Mouse (Mus musculus) forebrain, postnatal 0 days (tissue): Measurements from ENCODE around the gene Zfp747. TPM values are rescaled to one million over a fixed set of nuclear protein-coding genes. Genes with fewer than 3 reads are reported as not detected.

Experiments used
- ATAC-seq: fragments of 200-750 bp; cut with Nextera tagmentation; 2 replicates; pipeline ENCODE4 v1.8.0; 2017; ENCODE audit warnings: mild to moderate bottlenecking, moderate library complexity
- DNase-seq: peaks from one replicate; pipeline ENCODE4 v3.0.0-alpha.2; 2015
- H3K27ac ChIP-seq: fragments of 300-500 bp; sonication (generic); 2 replicates; pipeline ENCODE4 v1.5.1; 2014; ENCODE audit warnings: low read depth, mild to moderate bottlenecking, antibody characterized with exemption, low read length, moderate library complexity, mixed read lengths
- H3K27me3 ChIP-seq: fragments of 300-500 bp; sonication (generic); 2 replicates; pipeline ENCODE4 v1.6.1; 2014; ENCODE audit warnings: mild to moderate bottlenecking, low read length, mixed read lengths; ENCODE audit not compliant: insufficient read depth
- H3K36me3 ChIP-seq: fragments of 300-500 bp; sonication (generic); 2 replicates; pipeline ENCODE4 v1.6.1; 2014; ENCODE audit warnings: mild to moderate bottlenecking, moderate library complexity; ENCODE audit not compliant: insufficient read depth
- H3K4me1 ChIP-seq: fragments of 300-500 bp; sonication (generic); 2 replicates; pipeline ENCODE4 v1.6.1; 2014; ENCODE audit warnings: antibody characterized with exemption; ENCODE audit not compliant: insufficient read depth
- H3K4me2 ChIP-seq: fragments of 300-500 bp; sonication (generic); 2 replicates; pipeline ENCODE4 v1.6.1; 2014; ENCODE audit warnings: low read depth, mild to moderate bottlenecking, moderate library complexity
- H3K4me3 ChIP-seq: fragments of 300-500 bp; sonication (generic); 2 replicates; pipeline ENCODE4 v1.5.1; 2014; ENCODE audit warnings: low read depth, low read length, mixed read lengths
- H3K9ac ChIP-seq: fragments of 300-500 bp; sonication (generic); 2 replicates; pipeline ENCODE4 v1.6.1; 2014; ENCODE audit warnings: mild to moderate bottlenecking
- H3K9me3 ChIP-seq: fragments of 300-500 bp; sonication (generic); 2 replicates; pipeline ENCODE4 v1.6.1; 2016; ENCODE audit warnings: low read length
- CTCF ChIP-seq: sonication (generic); IDR thresholded peaks from 2 replicates; pipeline ENCODE4 v1.5.1; 2016; ENCODE audit warnings: antibody characterized with exemption, control low read depth, low read depth
- WGBS: fragments of 180-500 bp; shearing (Covaris S2); extraction: QIAGEN DNeasy Blood & Tissue Kit; methylation state at CpG from one replicate; pipeline ENCODE4 v1.1.7; 2014; 5-methylcytosine and 5-hydroxymethylcytosine counted together
- polyA plus RNA-seq: library from polyadenylated mRNA; unstranded; fragments of >200 nt; fragmentation: Nextera tagmentation; extraction: Ambion mirVana; gene quantifications from 2 replicates; pipeline ENCODE4 v1.2.1, GENCODE M21; 2015
- total RNA-seq: library from RNA; depleted of rRNA; stranded (reverse); fragments of >200 nt; gene quantifications from 2 replicates; pipeline ENCODE4 v1.2.3, GENCODE M21; 2014

Zfp747 gene
- total and polyA plus RNA-seq, 2 experiments from 2014 or later, result 4.7 to 9.2 TPM

GRCm38 (mm10) chr7:127358472-127358871, 17.4 kb downstream of the Zfp747 start:
- no peaks in the 10 kb centered on the region for H3K36me3 ChIP-seq
- ATAC-seq (no peak), DNase-seq (no peak)
- no peaks in the 10 kb centered on the region for H3K27me3 ChIP-seq
- H3K4me2 ChIP-seq, result no peak overlapping the region
- H3K9me3 ChIP-seq, result no peaks in the 10 kb centered on the region
- H3K27ac ChIP-seq, result no peak overlapping the region
- H3K9ac ChIP-seq, result no peak overlapping the region
- H3K4me3 ChIP-seq, result no peak overlapping the region
- WGBS, result 70% methylated on average over 4 of the region's 4 CpGs
- TF ChIP-seq CTCF, result no peak
- peaks cover 1% of the 10 kb centered on the region; the same call in 1 of the 2 replicates for H3K4me1 ChIP-seq

- no peak overlapping the region for H3K4me2 ChIP-seq
- no peaks in the 10 kb centered on the region for H3K4me1 ChIP-seq
- DNase-seq, result no peak
- H3K27ac ChIP-seq, result no peak overlapping the region
- no peaks in the 10 kb centered on the region for H3K27me3 ChIP-seq
- no peak overlapping the region for H3K9ac ChIP-seq
- ATAC-seq, result no peak
- no peak overlapping the region for H3K4me3 ChIP-seq
- 37% methylated on average over 2 of the region's 2 CpGs for WGBS
- H3K36me3 ChIP-seq, result no peaks in the 10 kb centered on the region
- no peaks in the 10 kb centered on the region for H3K9me3 ChIP-seq
- no peak for TF ChIP-seq CTCF
These were observed 18.0 kb downstream of the Zfp747 start for GRCm38 (mm10) chr7:127357871-127358270.

- H3K27me3 ChIP-seq, result no peaks in the 10 kb centered on the region
- no peak overlapping the region for H3K4me2 ChIP-seq
- no peaks in the 10 kb centered on the region for H3K4me1 ChIP-seq
- TF ChIP-seq CTCF, result no peak
- H3K36me3 ChIP-seq, result no peaks in the 10 kb centered on the region
- no peak overlapping the region for H3K27ac ChIP-seq
- no peak for DNase-seq
- ATAC-seq, result no peak
- H3K4me3 ChIP-seq, result no peak overlapping the region
- 60% methylated on average over 3 of the region's 3 CpGs for WGBS
- H3K9ac ChIP-seq, result no peak overlapping the region
- no peaks in the 10 kb centered on the region for H3K9me3 ChIP-seq
These were observed 20.1 kb downstream of the Zfp747 start for GRCm38 (mm10) chr7:127355796-127356195.

GRCm38 (mm10) chr7:127351230-127352004, 24.4 kb downstream of the Zfp747 start:
- Histone ChIP-seq H3K4me2 (no peak overlapping the region), H3K27me3 (no peaks in the 10 kb centered on the region), H3K4me1 (0 out of 2 replicates have a peak, but pooled peaks cover 3% of the 10 kb centered on the region), H3K4me3 (no peak overlapping the region), H3K27ac (no peak overlapping the region), H3K9me3 (no peaks in the 10 kb centered on the region), H3K9ac (no peak overlapping the region), H3K36me3 (no peaks in the 10 kb centered on the region)
- no peak for TF ChIP-seq CTCF
- no peak for DNase-seq
- WGBS, result 90% methylated on average over 5 of the region's 5 CpGs
- ATAC-seq, result no peak

GRCm38 (mm10) chr7:127346676-127347075, 29.2 kb downstream of the Zfp747 start:
- ATAC-seq, result no peak
- Histone ChIP-seq H3K36me3 (peaks cover 11% of the 10 kb centered on the region; the same call in 1 of the 2 replicates), H3K9me3 (no peaks in the 10 kb centered on the region), H3K27ac (no peak overlapping the region), H3K4me2 (peak overlapping the region; percentile 62), H3K4me3 (peak overlapping the region; percentile 91; the same call in 1 of the 2 replicates), H3K9ac (0 out of 2 replicates have a peak overlapping the region, but pooled peaks have one; percentile 93), H3K4me1 (0 out of 2 replicates have a peak, but pooled peaks cover 5% of the 10 kb centered on the region), H3K27me3 (no peaks in the 10 kb centered on the region)
- WGBS, result 14% methylated on average over 8 of the region's 8 CpGs
- no peak for DNase-seq
- no peak for TF ChIP-seq CTCF

- Histone ChIP-seq H3K9ac (peak within 1 kb of the TSS; percentile 93), H3K9me3 (no peaks in the 10 kb centered on the region), H3K27ac (peak within 1 kb of the TSS; percentile 94), H3K27me3 (no peaks in the 10 kb centered on the region), H3K36me3 (peaks cover 15% of the 10 kb centered on the region), H3K4me2 (peak within 1 kb of the TSS; percentile 62), H3K4me1 (0 out of 2 replicates have a peak, but pooled peaks cover 5% of the 10 kb centered on the region), H3K4me3 (peak within 1 kb of the TSS; percentile 91)
- 3% methylated on average over 69 of the region's 76 CpGs for WGBS
- ATAC-seq, result peak; percentile 94
- TF ChIP-seq CTCF, result no peak
- DNase-seq, result peak; percentile 94
These were observed 30.1 kb downstream of the Zfp747 start, which contains the start of gene Zfp768 for GRCm38 (mm10) chr7:127345512-127346325. Gene Zfp768 (minus strand): TSS chr7:127345589.
